Mouse (Mus musculus) heart, embryonic 11.5 days (tissue): ENCODE results near the gene Csrp1. TPM values are rescaled to one million over a fixed set of nuclear protein-coding genes. Genes with fewer than 3 reads are reported as not detected.

Experiments
- ATAC-seq: fragments of 200-750 bp; cut with Nextera tagmentation; replicated peaks from 2 replicates; pipeline ENCODE4 v1.8.0; 2017; ENCODE audit warnings: moderate library complexity; ENCODE audit not compliant: insufficient number of reproducible peaks, low FRiP score, low TSS enrichment
- H3K27ac ChIP-seq: fragments of 300-500 bp; sonication (generic); 2 replicates; pipeline ENCODE4 v1.5.1; 2014; ENCODE audit warnings: mild to moderate bottlenecking, low read depth, low read length
- H3K27me3 ChIP-seq: fragments of 300-500 bp; sonication (generic); 2 replicates; pipeline ENCODE4 v1.6.1; 2014; ENCODE audit warnings: mild to moderate bottlenecking, low read length, mixed read lengths; ENCODE audit not compliant: control insufficient read depth, insufficient read depth
- H3K36me3 ChIP-seq: fragments of 300-500 bp; sonication (generic); 2 replicates; pipeline ENCODE4 v1.6.1; 2014; ENCODE audit warnings: mild to moderate bottlenecking, low read length, moderate library complexity, mixed read lengths; ENCODE audit not compliant: control insufficient read depth, insufficient read depth
- H3K4me1 ChIP-seq: fragments of 300-500 bp; sonication (generic); 2 replicates; pipeline ENCODE4 v1.6.1; 2014; ENCODE audit warnings: low read length; ENCODE audit not compliant: control insufficient read depth, insufficient read depth
- H3K4me2 ChIP-seq: fragments of 300-500 bp; sonication (generic); 2 replicates; pipeline ENCODE4 v1.6.1; 2014; ENCODE audit warnings: mild to moderate bottlenecking, moderate library complexity
- H3K4me3 ChIP-seq: fragments of 300-500 bp; sonication (generic); 2 replicates; pipeline ENCODE4 v1.5.1; 2014; ENCODE audit warnings: low read depth, low read length
- H3K9ac ChIP-seq: fragments of 300-500 bp; sonication (generic); 2 replicates; pipeline ENCODE4 v1.6.1; 2014; ENCODE audit warnings: mild to moderate bottlenecking, low read depth, low read length, moderate library complexity
- H3K9me3 ChIP-seq: fragments of 300-500 bp; sonication (generic); replicated peaks from 2 replicates; pipeline ENCODE4 v1.6.1; 2016; ENCODE audit warnings: low read length; ENCODE audit not compliant: control insufficient read depth
- WGBS: fragments of 180-500 bp; shearing (Covaris S2); extraction: QIAGEN DNeasy Blood & Tissue Kit; methylation state at CpG from one replicate; pipeline ENCODE4 v1.1.7; 2014; ENCODE audit not compliant: insufficient replicate concordance; 5-methylcytosine and 5-hydroxymethylcytosine counted together
- polyA plus RNA-seq: library from polyadenylated mRNA; unstranded; fragments of >200 nt; fragmentation: Nextera tagmentation; extraction: Ambion mirVana; gene quantifications from 2 replicates; pipeline ENCODE4 v1.2.1, GENCODE M21; 2014

Csrp1 gene
- polyA plus RNA-seq, 1 experiment from 2014 or later = 183 TPM

DNA sequence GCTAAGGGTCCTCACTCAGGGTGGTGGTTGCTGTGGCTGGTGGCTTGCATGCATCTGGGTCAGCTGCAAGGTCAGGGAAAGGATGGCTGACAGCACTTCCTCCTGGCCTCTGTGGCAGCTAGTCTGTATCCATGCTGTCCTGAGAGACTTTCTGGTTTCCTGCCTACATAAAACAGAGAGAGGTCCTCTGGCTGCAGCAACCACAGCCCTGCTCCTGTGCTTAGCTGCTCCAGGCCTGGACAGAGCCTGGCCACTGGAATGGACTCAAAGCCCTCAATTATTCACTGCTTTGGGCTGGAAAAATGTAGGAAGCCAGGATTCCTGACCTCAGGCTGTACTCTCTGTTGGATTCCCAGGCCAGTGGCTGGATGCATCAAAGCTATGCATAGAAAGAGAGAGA is 56.7 kb downstream of the Csrp1 start:
- ATAC-seq = no peak
- Histone ChIP-seq H3K4me1 (peaks cover 26% of the 10 kb centered on the region), H3K27me3 (no peaks in the 10 kb centered on the region), H3K9me3 (no peaks in the 10 kb centered on the region), H3K4me3 (no peak overlapping the region), H3K27ac (peak overlapping the region; percentile 41), H3K36me3 (no peaks in the 10 kb centered on the region), H3K9ac (0 out of 2 replicates have a peak overlapping the region, but pooled peaks have one; percentile 28), H3K4me2 (no peak overlapping the region)

DNA sequence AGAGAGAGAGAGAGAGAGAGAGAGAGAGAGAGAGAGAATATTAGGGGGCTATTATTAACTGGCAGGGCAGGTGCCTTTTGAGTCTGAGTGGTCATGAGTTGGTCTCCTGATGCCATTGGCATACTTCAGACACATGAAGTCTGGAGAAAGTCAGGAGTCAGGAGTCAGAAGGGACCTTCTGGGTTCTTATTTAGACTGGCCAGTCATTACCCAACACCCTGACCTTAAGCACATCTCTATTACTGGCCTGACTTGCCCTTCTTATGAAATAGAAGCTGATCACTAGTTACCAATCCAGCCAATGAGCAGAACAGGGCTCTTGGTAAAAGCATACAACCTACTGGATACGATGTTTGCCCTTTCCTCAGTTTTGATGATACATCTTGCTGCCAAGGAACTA is 57.2 kb downstream of the Csrp1 start:
- H3K27me3 ChIP-seq = no peaks in the 10 kb centered on the region
- WGBS = 88% methylated on average over 1 of the region's 1 CpGs
- H3K36me3 ChIP-seq = no peaks in the 10 kb centered on the region
- H3K4me3 ChIP-seq = no peak overlapping the region
- peaks cover 24% of the 10 kb centered on the region for H3K4me1 ChIP-seq
- H3K9ac ChIP-seq = no peak overlapping the region
- no peaks in the 10 kb centered on the region for H3K9me3 ChIP-seq
- no peak overlapping the region for H3K4me2 ChIP-seq
- H3K27ac ChIP-seq = 0 out of 2 replicates have a peak overlapping the region, but pooled peaks have one; percentile 41
- no peak for ATAC-seq

DNA sequence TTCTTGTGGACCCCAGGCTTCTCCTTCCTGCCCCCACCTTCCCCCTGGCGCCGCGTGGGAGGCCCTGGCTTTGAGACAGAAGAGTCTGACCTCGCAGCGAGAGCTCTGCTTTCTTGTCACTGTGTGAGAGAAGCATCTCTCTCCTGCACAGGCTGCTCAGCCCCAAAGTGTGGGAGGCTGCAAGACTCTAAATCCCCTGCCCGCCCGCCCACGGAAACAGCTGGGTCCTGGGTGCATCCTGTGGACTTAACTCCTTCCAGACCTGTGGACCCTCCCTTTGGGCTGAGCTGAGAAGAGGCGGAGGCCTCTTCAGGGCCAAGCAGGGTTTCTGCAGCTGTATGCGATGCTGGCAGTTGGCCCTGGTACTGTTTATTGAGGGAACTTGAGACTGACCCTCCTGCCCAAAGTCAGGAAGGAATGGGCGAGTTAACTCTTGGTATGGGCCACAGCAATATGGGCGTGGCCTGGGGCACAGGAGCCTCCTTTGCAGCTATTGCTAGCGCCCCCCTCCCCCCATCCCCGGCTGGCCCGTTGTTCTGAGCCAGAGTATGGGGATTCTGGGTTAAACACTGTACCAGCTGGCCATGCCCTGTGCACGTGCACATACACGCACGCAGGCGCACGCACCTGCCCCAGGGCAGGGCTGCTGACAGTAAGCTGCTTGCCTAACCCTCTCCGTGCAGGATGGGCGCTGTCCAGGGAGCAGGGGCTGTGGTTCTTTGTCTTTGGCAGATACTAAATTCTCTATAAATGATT is 59.1 kb downstream of the Csrp1 start, which contains the start of gene Tnni1:
Gene Tnni1 (plus strand): TSS at position 655 of the 756 bp plus-strand sequence.
- 28% methylated on average over 22 of the region's 22 CpGs for WGBS
- Histone ChIP-seq H3K27me3 (no peaks in the 10 kb centered on the region), H3K4me3 (no peak within 1 kb of the TSS), H3K9me3 (no peaks in the 10 kb centered on the region), H3K4me1 (peaks cover 22% of the 10 kb centered on the region), H3K4me2 (no peak within 1 kb of the TSS), H3K27ac (peak within 1 kb of the TSS; percentile 17; the same call in 1 of the 2 replicates), H3K36me3 (no peaks in the 10 kb centered on the region), H3K9ac (no peak within 1 kb of the TSS)
- no peak for ATAC-seq

DNA sequence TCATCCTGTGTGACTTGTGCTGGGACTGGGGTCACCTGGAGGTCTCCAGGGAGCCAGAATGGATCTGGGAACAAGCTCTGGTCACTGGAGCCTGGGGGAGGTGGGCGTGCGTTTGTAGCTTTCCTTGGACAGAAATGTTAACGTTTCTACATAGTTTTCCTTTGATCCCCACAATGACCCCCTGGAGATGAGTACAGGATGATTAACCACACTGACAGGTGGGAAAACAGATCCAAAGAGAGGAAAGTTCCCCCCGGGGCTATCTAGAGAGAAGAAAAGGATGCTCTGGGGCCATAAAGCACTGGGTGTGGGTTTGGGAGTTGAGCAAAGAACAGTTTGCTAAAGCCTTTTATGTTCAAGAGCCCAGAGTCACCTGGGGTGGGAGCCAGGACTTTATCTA is 60.8 kb downstream of the Csrp1 start:
- Histone ChIP-seq H3K27me3 (no peaks in the 10 kb centered on the region), H3K27ac (no peak overlapping the region), H3K9ac (no peak overlapping the region), H3K9me3 (no peaks in the 10 kb centered on the region), H3K4me3 (no peak overlapping the region), H3K4me2 (no peak overlapping the region), H3K4me1 (peaks cover 22% of the 10 kb centered on the region), H3K36me3 (no peaks in the 10 kb centered on the region)
- 49% methylated on average over 4 of the region's 4 CpGs for WGBS
- ATAC-seq = no peak

DNA sequence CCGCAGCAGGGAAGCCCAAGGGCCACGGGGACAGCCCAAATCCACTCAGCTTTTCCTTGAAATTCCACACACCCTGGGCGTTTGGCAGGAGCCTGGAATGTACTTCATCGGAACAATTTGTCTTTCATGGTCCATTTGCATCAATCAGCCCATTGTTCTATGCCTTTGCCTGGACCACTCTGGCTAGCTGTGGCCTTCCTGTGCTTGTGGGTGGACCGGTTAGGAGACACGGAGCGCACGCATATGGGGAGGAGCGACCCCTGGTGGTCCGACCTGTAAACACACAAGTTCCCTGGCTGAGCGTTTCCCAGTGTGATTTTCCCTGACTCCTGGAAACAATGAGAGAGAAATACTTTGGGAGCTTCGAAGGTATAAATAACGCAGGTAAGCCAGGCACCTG is 61.4 kb downstream of the Csrp1 start:
- peaks cover 17% of the 10 kb centered on the region for H3K4me1 ChIP-seq
- no peaks in the 10 kb centered on the region for H3K9me3 ChIP-seq
- H3K36me3 ChIP-seq = no peaks in the 10 kb centered on the region
- no peak overlapping the region for H3K27ac ChIP-seq
- H3K4me3 ChIP-seq = no peak overlapping the region
- no peaks in the 10 kb centered on the region for H3K27me3 ChIP-seq
- 15% methylated on average over 13 of the region's 13 CpGs for WGBS
- no peak; the same call in 1 of the 2 replicates for ATAC-seq
- no peak overlapping the region for H3K9ac ChIP-seq
- H3K4me2 ChIP-seq = no peak overlapping the region

DNA sequence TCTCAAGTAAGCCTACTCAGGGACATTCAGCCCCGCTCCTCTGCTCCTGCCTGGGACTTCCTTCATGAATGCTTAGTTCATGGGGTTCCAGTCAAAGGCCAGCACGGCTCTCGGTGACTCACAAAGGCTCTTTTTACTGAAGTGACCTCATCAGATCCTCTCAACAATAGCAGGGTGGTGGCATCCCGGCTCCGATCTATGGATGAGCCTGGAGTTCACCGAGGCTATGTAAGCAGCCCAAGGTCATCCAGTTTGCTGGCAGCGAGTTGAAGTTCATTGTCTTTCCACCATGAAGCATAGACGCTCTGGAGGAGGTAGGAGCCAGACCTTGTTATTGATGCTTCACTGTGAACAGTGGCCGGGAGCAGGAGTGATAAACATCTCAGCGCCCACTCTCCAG is 63.0 kb downstream of the Csrp1 start:
- H3K27ac ChIP-seq = no peak overlapping the region

DNA sequence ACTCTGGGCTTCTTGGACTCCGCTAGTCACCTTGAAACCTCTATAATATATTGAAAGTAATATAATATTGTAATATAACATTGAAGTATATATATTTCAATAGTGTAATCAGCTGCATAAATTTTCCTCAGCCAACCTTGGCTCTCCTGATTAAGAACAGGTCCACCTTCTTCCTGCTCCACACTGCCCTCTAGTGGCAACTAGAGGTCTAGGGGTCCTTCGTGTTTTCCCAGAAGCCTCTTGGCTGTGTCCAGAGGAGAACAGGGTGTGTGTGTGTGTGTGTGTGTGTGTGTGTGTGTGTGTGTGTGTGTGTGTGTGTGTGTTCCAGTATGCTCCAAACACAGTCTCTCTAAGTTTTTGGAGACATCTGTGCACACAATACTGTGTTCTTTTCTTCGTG is 67.9 kb downstream of the Csrp1 start:
- WGBS = 48% methylated on average over 3 of the region's 3 CpGs
- H3K27ac ChIP-seq = no peak overlapping the region
- H3K4me3 ChIP-seq = no peak overlapping the region
- H3K9me3 ChIP-seq = no peaks in the 10 kb centered on the region
- ATAC-seq = no peak
- no peaks in the 10 kb centered on the region; the same call in 1 of the 2 replicates for H3K27me3 ChIP-seq
- no peak overlapping the region for H3K4me2 ChIP-seq
- peaks cover 19% of the 10 kb centered on the region for H3K4me1 ChIP-seq
- no peaks in the 10 kb centered on the region for H3K36me3 ChIP-seq
- H3K9ac ChIP-seq = no peak overlapping the region

More for the DNA sequence above, 63.0 kb downstream of the Csrp1 start:
- Histone ChIP-seq H3K4me2 (no peak overlapping the region), H3K4me3 (no peak overlapping the region), H3K9ac (no peak overlapping the region), H3K36me3 (no peaks in the 10 kb centered on the region), H3K4me1 (peaks cover 12% of the 10 kb centered on the region), H3K9me3 (no peaks in the 10 kb centered on the region), H3K27me3 (no peaks in the 10 kb centered on the region)
- ATAC-seq = no peak
- WGBS = 49% methylated on average over 10 of the region's 10 CpGs

DNA sequence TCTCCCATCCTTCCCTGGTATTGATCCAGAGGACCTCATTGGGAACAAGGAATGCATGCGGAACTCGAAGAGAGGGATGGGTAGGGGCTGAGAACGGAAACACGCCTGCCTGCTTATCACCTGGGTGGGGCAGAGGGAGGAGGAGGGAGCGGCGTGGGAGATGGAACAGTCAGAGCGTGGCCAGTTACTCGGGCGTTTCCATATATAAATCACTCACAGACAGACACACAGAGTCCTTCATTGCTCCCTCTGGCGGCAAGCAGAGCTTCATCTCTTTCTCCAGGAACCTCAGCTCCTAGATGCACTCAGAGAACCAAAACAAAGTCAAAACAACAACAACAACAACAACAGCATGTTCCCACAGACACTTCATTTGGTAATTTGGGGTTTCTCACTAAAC is 68.8 kb downstream of the Csrp1 start:
- Histone ChIP-seq H3K27ac (no peak overlapping the region), H3K27me3 (no peaks in the 10 kb centered on the region; the same call in 1 of the 2 replicates), H3K36me3 (no peaks in the 10 kb centered on the region), H3K9me3 (no peaks in the 10 kb centered on the region), H3K4me2 (peak overlapping the region; percentile 54), H3K4me3 (peak overlapping the region; percentile 8; the same call in 1 of the 2 replicates), H3K9ac (no peak overlapping the region), H3K4me1 (peaks cover 26% of the 10 kb centered on the region)
- WGBS = 8% methylated on average over 10 of the region's 10 CpGs
- no peak for ATAC-seq

DNA sequence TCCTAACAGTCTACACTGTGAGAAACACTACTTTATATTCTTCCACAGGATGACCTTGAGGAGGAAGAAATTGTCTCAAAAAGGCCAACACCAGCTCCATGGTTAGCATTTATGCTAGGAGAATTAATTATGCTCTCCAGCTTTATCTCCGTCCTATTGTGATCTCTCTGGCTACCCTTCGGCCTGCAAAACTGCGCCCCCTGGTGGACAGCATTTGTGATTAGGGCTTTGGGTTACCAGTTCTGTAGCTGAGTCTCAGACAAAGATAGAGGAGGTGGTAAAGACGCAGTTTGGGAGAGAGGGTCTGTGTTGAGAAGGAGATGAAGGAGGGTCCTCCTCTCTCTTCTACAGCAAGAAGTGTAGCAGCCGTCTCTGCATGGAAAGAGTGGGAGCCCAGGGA is 70.0 kb downstream of the Csrp1 start:
- no peaks in the 10 kb centered on the region for H3K9me3 ChIP-seq
- no peak overlapping the region for H3K9ac ChIP-seq
- H3K4me2 ChIP-seq = no peak overlapping the region
- H3K4me3 ChIP-seq = no peak overlapping the region
- H3K4me1 ChIP-seq = peaks cover 32% of the 10 kb centered on the region
- no peaks in the 10 kb centered on the region for H3K36me3 ChIP-seq
- H3K27ac ChIP-seq = no peak overlapping the region
- 10% methylated on average over 5 of the region's 5 CpGs for WGBS
- ATAC-seq = no peak
- H3K27me3 ChIP-seq = no peaks in the 10 kb centered on the region; the same call in 1 of the 2 replicates
